Comparison of ENCODE assay signal across 21 mouse cellular contexts in genomic region chr2:78284806-78285205, GRCm38 (mm10).
DNase-seq lines count a peak whose midpoint lies in the region; ATAC-seq and TF ChIP-seq lines count a peak whose summit lies in the region.
"Had no signal": no experiment of that assay in that cellular context is flagged by ENCODE, and none has a peak within 500 bp of the region (broad histone marks: within the 10 kb centered on the region; RNA-seq: fewer than 3 reads in every experiment).

No protein-coding gene starts in this region.

- H3K4me1 ChIP-seq in embryonic facial prominence, embryonic 11.5 days (ENCODE audit: control insufficient read depth, insufficient read depth, low read length), result no peaks in the 10 kb centered on the region
- peaks cover 13% of the 10 kb centered on the region for H3K4me1 ChIP-seq in embryonic facial prominence, embryonic 10.5 days
- H3K4me1 ChIP-seq in hindbrain, postnatal 0 days (ENCODE audit: insufficient read depth, low read length), result peaks cover 4% of the 10 kb centered on the region; the same call in 1 of the 2 replicates

- no peaks in the 10 kb centered on the region for H3K9me3 ChIP-seq in embryonic facial prominence, embryonic 11.5 days (replicated peaks; ENCODE audit: control insufficient read depth, low read length)
- no peaks in the 10 kb centered on the region for H3K9me3 ChIP-seq in embryonic facial prominence, embryonic 10.5 days
- H3K9me3 ChIP-seq in hindbrain, postnatal 0 days (ENCODE audit: low read length), result no peaks in the 10 kb centered on the region
- H3K9me3 ChIP-seq: heart, embryonic 13.5 days had no signal

- H3K4me2 ChIP-seq in embryonic facial prominence, embryonic 11.5 days (ENCODE audit: low read depth, low read length), result no peak overlapping the region
- no peak overlapping the region for H3K4me2 ChIP-seq in hindbrain, postnatal 0 days (ENCODE audit: low read depth, low read length)
- H3K4me2 ChIP-seq: heart, embryonic 13.5 days; liver, embryonic 11.5 days had no signal

- H3K27me3 ChIP-seq in embryonic facial prominence, embryonic 11.5 days (ENCODE audit: control insufficient read depth, insufficient read depth, low read length), result no peaks in the 10 kb centered on the region
- H3K27me3 ChIP-seq in embryonic facial prominence, embryonic 10.5 days (replicated peaks; ENCODE audit: low read depth, poor library complexity, severe bottlenecking), result no peaks in the 10 kb centered on the region
- H3K27me3 ChIP-seq in hindbrain, postnatal 0 days (ENCODE audit: insufficient read depth, low read length), result no peaks in the 10 kb centered on the region
- H3K27me3 ChIP-seq: CH12.LX; heart, embryonic 13.5 days had no signal

- no peak overlapping the region for H3K4me3 ChIP-seq in embryonic facial prominence, embryonic 11.5 days (ENCODE audit: low read depth, low read length)
- H3K4me3 ChIP-seq in embryonic facial prominence, embryonic 10.5 days, result no peak overlapping the region
- no peak overlapping the region for H3K4me3 ChIP-seq in hindbrain, postnatal 0 days (ENCODE audit: low read length)
- H3K4me3 ChIP-seq: heart, embryonic 13.5 days had no signal

- no peak overlapping the region for H3K9ac ChIP-seq in embryonic facial prominence, embryonic 11.5 days (replicated peaks; ENCODE audit: low read length)
- H3K9ac ChIP-seq in hindbrain, postnatal 0 days (replicated peaks; ENCODE audit: low read length), result no peak overlapping the region
- H3K9ac ChIP-seq: heart, embryonic 13.5 days had no signal

- no peak overlapping the region for H3K27ac ChIP-seq in embryonic facial prominence, embryonic 11.5 days (replicated peaks; ENCODE audit: low read depth, low read length)
- no peak overlapping the region for H3K27ac ChIP-seq in embryonic facial prominence, embryonic 10.5 days (replicated peaks)
- H3K27ac ChIP-seq in hindbrain, postnatal 0 days, result no peak overlapping the region
- H3K27ac ChIP-seq: heart, embryonic 13.5 days; stomach, postnatal 0 days had no signal

- no peak for TF ChIP-seq CTCF in hindbrain, postnatal 0 days (IDR thresholded peaks at IDR 0.05; ENCODE audit: low read depth)

- peak; percentile 29 for DNase-seq in embryonic facial prominence, embryonic 11.5 days (ENCODE audit: low spot score)
- DNase-seq in embryonic facial prominence, embryonic 10.5 days (ENCODE audit: low spot score), result no peak
- peak; percentile 24 for DNase-seq in retina, postnatal 1 day
- DNase-seq in retina, embryonic 14.5 days (ENCODE audit: low spot score), result no peak
- DNase-seq in hindbrain, postnatal 0 days (ENCODE audit: low spot score), result peak; percentile 31
- no peak for DNase-seq in layer of hippocampus, postnatal 25 days (ENCODE audit: extremely low spot score in 1 of 2, low spot score in 1 of 2)
- DNase-seq in c-Kit-positive CD71-positive TER-119-positive erythroid progenitor cells, embryonic 14.5 days (ENCODE audit: low spot score), result no peak
- DNase-seq in right cerebral cortex, adult 2 months (ENCODE audit: low spot score in 2 of 2), result no peak
- DNase-seq: adrenal gland, postnatal 25 days; cerebellum, postnatal 25 days; heart, postnatal 4 days; kidney, adult 18-20 months; kidney, postnatal 25 days; right cerebral cortex, adult 18-20 months; spleen, adult 18-20 months; thymus, postnatal 4 days had no signal

- no peak for ATAC-seq in embryonic facial prominence, embryonic 11.5 days (replicated peaks; ENCODE audit: insufficient number of reproducible peaks, low FRiP score, low TSS enrichment, low read depth)
- 0 out of 2 replicates have a peak, but pooled peaks have one; percentile 29 for ATAC-seq in hindbrain, postnatal 0 days
- ATAC-seq: activated CD4-positive, CD25-positive, alpha-beta regulatory T cell, adult 4 months had no signal

- H3K36me3 ChIP-seq in embryonic facial prominence, embryonic 11.5 days (replicated peaks; ENCODE audit: control insufficient read depth, insufficient read depth, low read depth, low read length), result no peaks in the 10 kb centered on the region
- no peaks in the 10 kb centered on the region for H3K36me3 ChIP-seq in embryonic facial prominence, embryonic 10.5 days (replicated peaks)
- H3K36me3 ChIP-seq in hindbrain, postnatal 0 days (ENCODE audit: insufficient read depth, low read length), result no peaks in the 10 kb centered on the region
- H3K36me3 ChIP-seq: heart, embryonic 13.5 days had no signal

Comparison
In these comparisons a context has a peak if more than half of its experiments do, and no peak if none do; other contexts are left out.
1. DNase-seq: peak in embryonic facial prominence, embryonic 11.5 days (single experiment), retina, postnatal 1 day (single experiment) and hindbrain, postnatal 0 days (single experiment); none in embryonic facial prominence, embryonic 10.5 days (single experiment), retina, embryonic 14.5 days (single experiment), layer of hippocampus, postnatal 25 days (0 of 2), c-Kit-positive CD71-positive TER-119-positive erythroid progenitor cells, embryonic 14.5 days (single experiment) and right cerebral cortex, adult 2 months (0 of 2).